Mouse (Mus musculus) MEL (cell line): ENCODE measurements around the gene Nrxn3.

Experiments used
- CTCF ChIP-seq, 3 experiments: IDR thresholded peaks in 2 of 3; conservative IDR thresholded peaks in 1 of 3; 2 replicates each; pipeline ENCODE4 v1.5.1; 2011 to 2012; ENCODE audit warnings: low read length in 3 of 3, low read depth in 2 of 3, mild to moderate bottlenecking in 2 of 3, improper control_type of control experiment in 1 of 3, inconsistent platforms in 1 of 3, mixed read lengths in 1 of 3, moderate library complexity in 1 of 3; ENCODE audit not compliant: control insufficient read depth in 1 of 3, insufficient read depth in 1 of 3, poor library complexity in 1 of 3, severe bottlenecking in 1 of 3
- MAX ChIP-seq: IDR thresholded peaks from 2 replicates; pipeline ENCODE4 v1.6.1; 2011; ENCODE audit warnings: low read length, improper control_type of control experiment
- RAD21 ChIP-seq: IDR thresholded peaks from 2 replicates; pipeline ENCODE4 v1.6.1; 2011; ENCODE audit warnings: mild to moderate bottlenecking, low read depth, low read length, improper control_type of control experiment
- RCOR1 ChIP-seq: IDR thresholded peaks from 2 replicates; pipeline ENCODE4 v1.6.1; 2012; ENCODE audit warnings: low read depth, mild to moderate bottlenecking, inconsistent platforms, low read length, improper control_type of control experiment
- TAL1 ChIP-seq: IDR thresholded peaks from 2 replicates; pipeline ENCODE4 v1.6.1; 2012; ENCODE audit warnings: mild to moderate bottlenecking, inconsistent platforms, low read length, moderate library complexity, mixed read lengths
- UBTF ChIP-seq: IDR thresholded peaks from 2 replicates; pipeline ENCODE4 v1.6.1; 2012; ENCODE audit warnings: low read depth, mild to moderate bottlenecking, inconsistent platforms, low read length, improper control_type of control experiment, moderate library complexity, borderline replicate concordance; ENCODE audit not compliant: insufficient read depth
- USF2 ChIP-seq, 2 experiments: IDR thresholded peaks; 2 replicates each; pipeline ENCODE4 v1.6.1; 2011 to 2012; ENCODE audit warnings: improper control_type of control experiment in 2 of 2, low read length in 2 of 2, borderline replicate concordance in 1 of 2, inconsistent platforms in 1 of 2, low read depth in 1 of 2, mild to moderate bottlenecking in 1 of 2; ENCODE audit not compliant: insufficient read depth in 1 of 2
- ZNF384 ChIP-seq: IDR thresholded peaks from 2 replicates; pipeline ENCODE4 v1.6.1; 2012; ENCODE audit warnings: low read depth, mild to moderate bottlenecking, inconsistent platforms, low read length, improper control_type of control experiment

DNA sequence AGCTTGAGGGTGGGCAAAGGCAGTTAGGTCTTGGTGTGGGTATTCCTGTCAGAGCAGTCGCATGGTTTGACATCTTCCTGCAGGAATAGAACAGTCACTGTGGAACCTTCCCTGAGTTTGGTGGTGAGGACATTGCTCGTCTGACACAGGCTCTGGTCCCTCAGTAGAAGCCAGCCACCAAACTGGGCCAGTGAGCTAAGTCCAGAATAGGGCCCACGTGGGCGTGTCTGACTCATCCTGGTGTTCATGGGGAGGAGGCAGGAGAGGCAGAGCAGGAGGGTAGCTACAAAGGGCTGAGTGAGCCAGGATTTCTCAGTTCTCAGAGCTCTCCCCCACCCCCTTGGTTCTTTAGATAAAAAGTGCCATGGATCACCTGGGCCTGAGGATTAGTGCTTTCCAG is 15.9 kb downstream of the Nrxn3 start:
- no peak for TF ChIP-seq USF2 (IDR thresholded peaks at IDR 0.05; ENCODE audit: borderline replicate concordance in 1 of 2, insufficient read depth in 1 of 2, low read depth in 1 of 2, low read length in 2 of 2)
- TF ChIP-seq CTCF (IDR thresholded peaks at IDR 0.05 in 2 of 3, conservative IDR thresholded peaks at IDR 0.05 in 1 of 3; ENCODE audit: control insufficient read depth in 1 of 3, insufficient read depth in 1 of 3, low read depth in 2 of 3, low read length in 3 of 3, poor library complexity in 1 of 3, severe bottlenecking in 1 of 3) = no peak
- no peak for TF ChIP-seq MAX
- TF ChIP-seq TAL1 = no peak
- no peak for TF ChIP-seq RCOR1
- TF ChIP-seq ZNF384 = no peak
- no peak for TF ChIP-seq RAD21
- TF ChIP-seq UBTF = no peak
